Mouse (Mus musculus): Measurements from ENCODE around the gene Lrba.

DNA sequence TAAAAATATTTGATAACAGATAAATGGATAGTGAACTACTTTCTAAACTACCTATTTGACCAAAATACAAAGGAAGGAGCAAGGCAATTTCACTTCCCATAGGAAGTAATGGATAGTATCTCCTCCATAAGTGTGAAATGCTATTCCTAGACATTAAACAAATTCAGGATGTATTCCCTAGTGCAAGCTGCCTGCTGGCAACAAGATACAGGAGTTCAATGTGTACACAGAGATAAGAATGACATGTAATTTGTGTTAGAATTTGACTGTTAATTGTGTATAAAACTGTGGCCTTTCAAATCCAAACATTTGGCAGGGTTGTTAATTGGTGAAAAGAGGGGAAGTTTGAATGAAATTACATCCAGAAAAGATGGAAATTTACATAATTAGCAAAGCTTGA is 350.8 kb downstream of the Lrba start:
- TF ChIP-seq GABPA (IDR thresholded peaks at IDR 0.05; ENCODE audit: insufficient replicate concordance, low read depth, low read length): no peak
- no peak for TF ChIP-seq KAT2A (IDR thresholded peaks at IDR 0.05; ENCODE audit: insufficient replicate concordance, low read length)
- no peak for TF ChIP-seq CTCF (conservative IDR thresholded peaks at IDR 0.05 in 1 of 2, IDR thresholded peaks at IDR 0.05 in 1 of 2; ENCODE audit: low read depth in 2 of 2, low read length in 2 of 2)
- TF ChIP-seq E2F4 (IDR thresholded peaks at IDR 0.05; ENCODE audit: insufficient replicate concordance, low read depth, low read length): no peak
- TF ChIP-seq SIN3A (IDR thresholded peaks at IDR 0.05; ENCODE audit: low read length): no peak
- no peak for TF ChIP-seq MAFK (IDR thresholded peaks at IDR 0.05; ENCODE audit: insufficient replicate concordance, low read length)
- no peak for TF ChIP-seq POLR2A (IDR thresholded peaks at IDR 0.05; ENCODE audit: low read depth, low read length)
- TF ChIP-seq NELFE (IDR thresholded peaks at IDR 0.05; ENCODE audit: low read depth, low read length): no peak
- no peak for TF ChIP-seq MAX (IDR thresholded peaks at IDR 0.05; ENCODE audit: low read length)
- no peak for TF ChIP-seq EP300 (IDR thresholded peaks at IDR 0.05; ENCODE audit: low read length)
- TF ChIP-seq UBTF (IDR thresholded peaks at IDR 0.05; ENCODE audit: low read depth, low read length): no peak
- TF ChIP-seq MEF2A (IDR thresholded peaks at IDR 0.05; ENCODE audit: borderline replicate concordance, low read depth, low read length): no peak
- TF ChIP-seq MAZ (IDR thresholded peaks at IDR 0.05; ENCODE audit: low read depth, low read length): no peak

Data from CH12.LX (cell line).